Mouse (Mus musculus): Measurements from ENCODE around the gene Mrps6.

Mrps6 gene

DNA sequence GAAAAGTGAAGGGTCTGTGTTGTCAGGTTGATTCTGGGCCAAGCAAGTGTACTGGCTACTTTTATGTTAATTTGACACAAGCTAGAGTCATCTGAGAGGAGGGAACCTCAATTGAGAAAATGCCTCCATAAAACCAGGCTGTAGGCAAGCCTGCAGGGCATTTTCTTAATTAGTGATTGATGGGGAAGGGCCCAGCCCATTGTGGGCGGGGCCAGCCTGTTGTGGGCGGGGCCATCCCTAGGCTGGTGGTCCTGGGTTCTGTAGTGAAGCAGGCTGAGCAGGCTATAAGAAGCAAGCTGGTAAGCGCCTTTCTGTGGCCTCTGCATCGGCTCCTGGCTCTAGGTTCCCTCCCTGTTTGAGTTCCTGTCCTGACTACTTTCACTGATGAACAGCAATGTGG, 69.2 kb downstream of the Mrps6 start:
- no peak for DNase-seq

GRCm38 (mm10) chr16:92127666-92128065, 69.6 kb downstream of the Mrps6 start:
- no peak for DNase-seq

DNA sequence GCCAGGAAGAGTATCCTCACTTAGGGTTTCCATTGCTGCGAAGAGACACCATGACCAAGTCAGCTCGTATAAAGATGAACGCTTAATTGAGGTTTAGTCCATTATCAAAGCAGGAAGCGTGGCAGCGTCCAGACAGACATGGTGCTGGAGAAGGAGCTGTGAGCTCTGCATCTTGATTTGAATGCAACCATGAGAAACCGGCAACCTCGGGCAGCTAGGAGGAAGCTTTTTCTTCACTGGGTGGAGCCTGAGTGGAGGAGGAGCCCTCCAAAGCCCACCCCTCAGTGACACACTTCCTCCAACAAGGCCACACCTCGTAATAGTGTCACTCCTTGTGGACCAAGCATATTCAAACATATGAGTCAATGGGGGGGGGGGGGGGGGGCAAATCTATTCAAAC, 71.8 kb downstream of the Mrps6 start:
- DNase-seq = no peak

DNA sequence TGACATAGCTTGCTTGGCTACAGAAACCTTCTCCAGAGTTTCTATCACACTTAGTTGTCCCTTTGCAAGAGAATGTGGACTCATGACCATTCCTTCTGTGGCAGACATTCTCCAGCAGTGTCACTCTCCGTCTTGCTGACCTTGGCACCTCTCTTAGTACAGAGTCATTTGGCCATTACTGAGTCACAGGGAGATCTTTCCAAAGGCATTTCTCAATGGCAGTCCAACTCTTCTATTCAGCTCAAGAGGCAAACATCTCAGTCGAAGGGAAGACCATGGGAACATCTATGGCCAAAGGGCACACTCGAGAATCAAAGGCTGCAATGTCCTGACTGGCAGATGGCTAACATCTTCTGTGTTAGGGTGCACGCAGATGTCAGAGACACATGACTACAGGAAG, 74.4 kb downstream of the Mrps6 start:
- no peak for DNase-seq

DNA sequence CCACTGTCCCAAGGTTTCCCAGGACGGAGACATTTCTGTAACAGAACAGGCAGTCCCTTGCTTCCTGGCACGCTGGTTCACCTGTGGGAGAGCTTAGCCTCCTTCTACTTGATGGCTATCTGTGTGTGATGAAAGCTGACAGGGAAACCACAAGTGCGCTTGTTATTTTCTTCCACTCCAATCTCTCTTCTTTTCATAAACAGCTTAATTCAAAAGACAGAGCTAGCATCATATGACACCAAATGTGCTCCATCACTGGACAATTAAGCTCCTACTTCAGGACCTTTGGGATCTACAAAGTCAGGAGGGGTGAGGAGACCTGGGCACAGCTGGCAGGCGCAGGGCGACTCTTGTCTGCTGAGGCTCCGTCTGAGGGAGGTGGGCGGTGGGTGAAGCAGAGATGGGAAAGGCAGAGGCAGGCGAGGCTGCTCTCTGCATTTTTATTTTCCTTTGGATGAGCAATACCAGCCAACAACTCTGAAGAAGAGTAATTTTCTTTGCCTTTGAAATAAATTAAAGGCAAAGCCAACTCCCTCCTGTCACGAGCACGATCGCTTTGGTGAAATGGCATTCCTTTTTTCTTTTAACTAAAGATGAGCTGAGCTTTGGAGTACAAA, 76.2 kb downstream of the Mrps6 start:
- DNase-seq = no peak

GRCm38 (mm10) chr16:92136275-92136674, 78.2 kb downstream of the Mrps6 start:
- DNase-seq = no peak

GRCm38 (mm10) chr16:92139386-92140261, 81.6 kb downstream of the Mrps6 start:
- DNase-seq = no peak

DNA sequence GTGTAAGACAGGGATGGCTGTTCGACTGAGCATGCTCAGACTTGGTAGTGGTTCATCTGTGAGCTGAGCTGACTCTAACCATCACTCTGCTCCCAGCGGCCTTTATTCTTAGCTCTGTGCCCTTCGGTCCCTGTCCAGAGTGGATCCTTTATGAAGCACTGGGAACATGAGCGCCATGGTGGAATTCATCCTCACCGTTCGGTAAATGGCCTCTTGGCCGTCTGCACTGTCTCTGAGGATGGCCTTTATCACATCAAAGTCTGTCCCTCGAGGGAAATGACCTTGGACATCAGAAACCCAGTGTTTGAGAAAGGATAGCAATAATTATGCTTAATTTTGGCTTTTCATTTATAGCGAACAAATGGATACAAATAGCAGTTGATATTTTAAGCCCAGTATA, 82.3 kb downstream of the Mrps6 start:
- no peak for DNase-seq

- no peak for DNase-seq
Observed at GRCm38 (mm10) chr16:92141021-92141420, 83.0 kb downstream of the Mrps6 start.

GRCm38 (mm10) chr16:92142426-92143012, 84.4 kb downstream of the Mrps6 start:
- no peak for DNase-seq

GRCm38 (mm10) chr16:92147631-92148366, 89.7 kb downstream of the Mrps6 start:
- peak; percentile 21 for DNase-seq

DNA sequence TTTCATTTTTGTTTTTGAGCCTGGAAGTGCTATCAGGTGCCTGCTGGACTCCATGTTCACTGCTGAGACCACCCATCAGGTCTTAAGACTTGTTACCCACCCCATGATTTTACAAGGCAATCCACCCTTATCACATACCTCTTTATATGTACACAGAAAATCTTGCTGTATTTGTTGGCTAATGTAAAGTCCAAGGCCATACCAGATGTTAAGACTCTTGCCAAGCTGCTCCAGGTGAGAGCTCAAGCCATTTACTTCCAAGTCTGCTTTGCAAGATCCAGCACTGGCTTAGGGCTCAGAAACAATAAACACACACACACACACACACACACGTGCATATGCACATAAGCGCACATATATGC, 90.3 kb downstream of the Mrps6 start:
- no peak for DNase-seq

- no peak for DNase-seq
Observed at GRCm38 (mm10) chr16:92150975-92151374, 92.9 kb downstream of the Mrps6 start.

DNA sequence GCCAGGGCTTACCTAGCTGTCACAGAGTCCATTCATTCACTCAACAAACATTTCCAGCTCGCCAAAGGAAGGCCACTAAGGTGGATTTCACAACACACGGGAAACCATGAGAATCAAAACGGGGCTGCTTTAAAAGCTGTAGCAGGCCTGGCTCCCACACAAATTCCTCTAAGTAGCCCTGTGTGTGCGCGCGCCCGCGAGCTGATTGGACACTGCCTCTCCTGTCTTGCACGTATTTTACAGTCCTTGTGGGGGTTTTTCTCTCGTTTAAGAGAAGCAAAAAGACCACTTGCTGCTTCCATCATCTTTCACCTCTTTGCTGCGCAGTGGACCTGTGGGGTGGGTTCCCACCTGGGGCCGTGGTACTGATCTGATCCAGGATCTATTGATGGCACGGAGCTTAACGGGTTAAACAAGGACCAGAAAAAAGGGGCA, 100.0 kb downstream of the Mrps6 start:
- peak; percentile 47 for DNase-seq

GRCm38 (mm10) chr16:92158461-92159091, 100.5 kb downstream of the Mrps6 start:
- DNase-seq = peak; percentile 77

GRCm38 (mm10) chr16:92159114-92159513, 101.0 kb downstream of the Mrps6 start:
- no peak for DNase-seq
